Mouse (Mus musculus) layer of hippocampus, postnatal 25 days (tissue): ENCODE measurements at regions not wholly inside any gene's neighbourhood (a gene's known extent, or its start where the extent isn't known, plus 50 kb on each side); places are given as distances from the start of the nearest gene placed in this dataset.

Experiments used
- DNase-seq, 2 experiments: peaks; one replicate each; pipeline ENCODE4 v3.0.0; 2022; ENCODE audit warnings: mixed read lengths in 2 of 2, low spot score in 1 of 2; ENCODE audit errors: extremely low spot score in 1 of 2

DNA sequence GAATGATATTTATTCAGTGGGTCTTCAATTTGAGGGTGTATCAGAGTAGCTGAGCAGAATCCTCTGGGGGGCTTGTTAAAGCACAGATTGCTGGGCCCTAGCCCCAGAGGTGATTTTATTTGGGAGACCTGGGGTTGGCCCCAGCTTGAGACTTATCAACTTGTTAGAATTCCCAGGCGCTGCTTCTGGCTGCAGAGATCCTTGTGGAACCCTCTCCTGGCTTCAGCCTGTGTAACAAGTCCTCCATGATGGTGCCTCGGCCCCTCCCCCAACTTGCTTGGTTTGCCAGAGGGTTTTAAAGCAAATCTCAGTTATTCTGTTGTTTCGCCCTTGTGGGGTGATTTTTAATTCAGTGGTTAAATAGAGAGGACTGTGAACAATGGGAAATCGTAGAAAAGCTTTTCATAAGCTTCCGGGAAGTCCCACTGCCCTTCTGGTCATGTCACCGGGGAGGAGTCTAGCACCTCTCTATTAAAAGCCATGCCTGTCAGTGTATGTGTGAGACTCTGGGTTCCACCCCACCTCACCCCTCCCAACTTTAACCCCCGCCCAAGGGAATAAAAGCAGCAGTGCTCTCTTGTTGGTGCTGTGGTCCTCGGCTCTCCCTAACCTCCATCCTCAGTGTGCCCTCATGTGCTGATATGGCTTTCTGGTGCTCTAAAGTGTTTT, 684.0 kb upstream of the Car8 start:
- DNase-seq: no peak

DNA sequence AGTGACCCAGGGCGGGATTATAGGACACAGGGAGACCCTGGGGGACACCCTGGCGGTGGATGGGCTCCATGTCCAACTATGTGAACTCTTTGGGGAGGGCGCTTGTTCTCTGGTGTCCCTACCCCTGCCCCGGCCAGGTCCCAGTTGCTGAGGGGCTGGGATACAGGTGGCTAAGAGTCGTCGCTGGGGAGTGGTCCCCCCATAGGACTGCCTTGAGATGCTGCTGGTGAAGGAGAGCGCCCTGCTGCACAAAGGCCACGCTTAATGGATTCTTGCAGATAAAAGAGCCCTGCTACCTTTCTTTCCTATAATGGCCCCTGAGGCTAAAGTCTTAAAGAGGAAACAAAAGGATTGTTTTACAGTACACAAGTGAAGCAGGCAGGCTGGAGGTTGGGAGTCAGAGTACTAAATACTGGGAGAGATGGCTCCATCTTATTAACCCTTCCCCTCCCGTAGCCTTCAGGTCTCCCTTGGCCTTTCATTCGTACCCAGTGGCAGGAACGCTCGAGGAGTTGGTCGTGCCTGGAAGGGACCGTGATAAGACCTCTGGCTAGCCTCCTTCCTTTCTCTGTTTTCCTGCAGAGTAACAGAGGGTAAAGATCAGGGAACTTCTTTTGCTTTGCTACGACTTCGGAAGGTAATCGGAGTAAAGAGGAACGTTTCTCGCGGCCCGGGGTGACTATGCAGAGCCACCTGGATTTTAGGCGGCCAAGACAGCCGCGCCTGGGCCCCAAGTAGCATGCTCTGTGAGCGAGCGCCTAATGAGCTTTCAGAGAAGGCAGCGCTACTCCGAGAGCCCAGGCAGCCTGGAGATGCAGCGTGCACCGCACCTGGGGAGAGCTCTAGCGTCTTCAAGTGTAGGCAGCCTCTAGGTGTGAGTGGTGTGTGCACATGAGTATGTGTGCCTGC, 682.9 kb upstream of the Car8 start:
- no peak for DNase-seq

GRCm38 (mm10) chr4:8920306-8920705, 681.5 kb upstream of the Car8 start:
- DNase-seq: no peak

- DNase-seq: no peak
These were observed 680.6 kb upstream of the Car8 start for GRCm38 (mm10) chr4:8919366-8919984.
